Mouse (Mus musculus) heart, postnatal 14 days (tissue): ENCODE data around the gene Arl2bp. TPM values are rescaled to one million over a fixed set of nuclear protein-coding genes. Genes with fewer than 3 reads are reported as not detected.

Experiments used
- DNase-seq, 2 experiments: peaks; one replicate each; pipeline ENCODE4 v3.0.0; 2021 to 2022
- intact Hi-C: fragments of 180-260 bp; cut with DNase I; formaldehyde crosslinking; loops from one replicate; pipeline ENCODE4 v1.15.1; 2025
- total RNA-seq, 2 experiments: library from RNA; stranded (reverse); gene quantifications; 2 replicates each; pipeline ENCODE4 v1.2.3; 2021

The Arl2bp gene
- total RNA-seq, 2 experiments from 2014 or later: 90.8 to 90.9 TPM

DNA sequence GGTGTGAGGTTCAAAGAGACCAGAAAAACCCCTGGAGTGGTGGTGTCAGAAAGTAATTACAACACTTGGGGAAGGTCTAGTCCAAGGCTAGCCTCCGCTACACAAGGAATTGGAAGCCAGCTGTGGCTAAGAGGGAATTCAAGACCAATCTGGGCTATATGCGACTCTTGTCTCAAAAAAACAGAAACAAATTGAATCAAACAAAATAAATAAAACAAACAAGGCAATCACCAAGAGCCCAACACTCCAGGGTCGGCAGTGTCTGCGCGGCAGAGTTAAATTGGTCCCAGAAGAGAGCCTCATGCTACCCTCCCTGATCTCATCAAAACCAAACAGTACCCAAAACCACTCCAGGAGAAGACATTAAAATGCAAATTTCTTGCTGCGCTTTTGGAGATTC is 28.3 kb downstream of the Arl2bp start:
- intact Hi-C loops: no loop called here
- DNase-seq: no peak

GRCm38 (mm10) chr8:94695341-94695993 is 29.1 kb downstream of the Arl2bp start:
- intact Hi-C loops: no loop called here
- DNase-seq: no peak

DNA sequence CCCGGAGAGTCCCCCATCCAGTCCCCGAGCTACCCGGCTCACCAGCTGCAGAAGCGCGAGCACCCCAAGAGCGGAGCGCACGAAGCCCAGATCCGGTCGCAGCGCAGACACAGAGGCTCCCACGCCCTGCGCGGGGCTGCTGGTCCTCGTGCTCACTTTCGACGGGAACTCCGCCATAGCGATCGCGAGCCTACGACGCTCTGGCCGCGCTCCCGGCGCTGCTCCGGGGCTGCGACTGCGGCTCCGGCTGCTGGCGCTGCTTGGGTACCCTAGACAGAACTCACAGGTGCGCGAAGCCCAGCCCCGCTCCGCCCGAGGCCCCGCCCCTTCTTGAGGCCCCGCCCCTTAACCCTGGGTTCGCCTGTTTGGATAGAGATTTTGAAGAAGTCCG is 29.6 kb downstream of the Arl2bp start, which contains the start of gene Pllp:
Pllp (minus strand) TSS at position 285 of the 391 bp plus-strand sequence.
- peak; percentile 31 to 49 for DNase-seq
- intact Hi-C loops: no loop called here

- intact Hi-C loops: no loop called here
- DNase-seq: no peak
These were observed 30.2 kb downstream of the Arl2bp start for GRCm38 (mm10) chr8:94696566-94696965.

- intact Hi-C loops: no loop called here
- no peak for DNase-seq
These were observed 31.6 kb downstream of the Arl2bp start for GRCm38 (mm10) chr8:94697956-94698355.

GRCm38 (mm10) chr8:94699366-94699765 is 33.0 kb downstream of the Arl2bp start:
- no peak for DNase-seq
- intact Hi-C loops: no loop called here

DNA sequence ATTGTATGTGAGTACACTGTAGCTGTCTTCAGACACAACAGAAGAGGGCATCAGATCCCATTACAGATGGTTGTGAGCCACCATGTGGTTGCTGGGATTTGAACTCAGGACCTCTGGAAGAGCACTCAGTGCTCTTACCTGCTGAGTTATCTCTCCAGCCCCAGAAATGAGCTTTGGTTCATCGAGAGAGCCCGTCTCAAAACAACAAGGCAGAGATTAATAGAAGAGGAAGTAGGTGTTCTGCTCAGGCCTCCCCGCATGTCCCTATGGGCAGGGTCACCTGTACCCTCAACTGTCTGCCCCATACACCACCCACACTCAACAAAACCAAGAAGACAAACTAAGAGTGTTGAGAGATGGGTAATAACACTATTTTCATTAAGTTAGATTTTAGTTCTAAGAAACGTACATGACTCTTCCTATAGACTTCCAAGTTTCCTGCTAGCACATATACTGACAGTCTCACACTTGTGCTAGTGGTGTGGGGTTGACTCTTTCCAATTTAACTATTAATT is 34.1 kb downstream of the Arl2bp start:
- DNase-seq: no peak
- intact Hi-C loops: no loop called here

DNA sequence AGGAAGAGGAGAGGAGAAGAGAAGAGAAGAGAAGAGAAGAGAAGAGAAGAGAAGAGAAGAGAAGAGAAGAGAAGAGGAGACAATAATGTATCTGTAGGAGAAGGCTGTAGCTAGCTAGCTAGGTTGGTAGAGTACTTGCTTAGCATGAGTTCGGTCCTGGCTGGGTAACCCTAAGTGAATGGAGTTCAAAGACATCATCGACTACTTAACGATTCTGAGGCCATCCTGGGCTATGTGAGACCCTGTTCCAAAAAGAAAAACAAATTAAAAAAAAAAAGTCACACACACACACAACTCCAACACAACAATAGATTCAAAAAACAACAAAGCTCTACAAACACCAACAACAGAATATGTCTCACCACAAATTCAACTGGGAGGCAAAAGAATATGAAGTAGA is 35.8 kb downstream of the Arl2bp start:
- intact Hi-C loops: loop anchor here (2.0 kb wide), 3 partner anchors 35 to 171 kb away; partner anchors contain the start of gene Arl2bp
- no peak for DNase-seq

DNA sequence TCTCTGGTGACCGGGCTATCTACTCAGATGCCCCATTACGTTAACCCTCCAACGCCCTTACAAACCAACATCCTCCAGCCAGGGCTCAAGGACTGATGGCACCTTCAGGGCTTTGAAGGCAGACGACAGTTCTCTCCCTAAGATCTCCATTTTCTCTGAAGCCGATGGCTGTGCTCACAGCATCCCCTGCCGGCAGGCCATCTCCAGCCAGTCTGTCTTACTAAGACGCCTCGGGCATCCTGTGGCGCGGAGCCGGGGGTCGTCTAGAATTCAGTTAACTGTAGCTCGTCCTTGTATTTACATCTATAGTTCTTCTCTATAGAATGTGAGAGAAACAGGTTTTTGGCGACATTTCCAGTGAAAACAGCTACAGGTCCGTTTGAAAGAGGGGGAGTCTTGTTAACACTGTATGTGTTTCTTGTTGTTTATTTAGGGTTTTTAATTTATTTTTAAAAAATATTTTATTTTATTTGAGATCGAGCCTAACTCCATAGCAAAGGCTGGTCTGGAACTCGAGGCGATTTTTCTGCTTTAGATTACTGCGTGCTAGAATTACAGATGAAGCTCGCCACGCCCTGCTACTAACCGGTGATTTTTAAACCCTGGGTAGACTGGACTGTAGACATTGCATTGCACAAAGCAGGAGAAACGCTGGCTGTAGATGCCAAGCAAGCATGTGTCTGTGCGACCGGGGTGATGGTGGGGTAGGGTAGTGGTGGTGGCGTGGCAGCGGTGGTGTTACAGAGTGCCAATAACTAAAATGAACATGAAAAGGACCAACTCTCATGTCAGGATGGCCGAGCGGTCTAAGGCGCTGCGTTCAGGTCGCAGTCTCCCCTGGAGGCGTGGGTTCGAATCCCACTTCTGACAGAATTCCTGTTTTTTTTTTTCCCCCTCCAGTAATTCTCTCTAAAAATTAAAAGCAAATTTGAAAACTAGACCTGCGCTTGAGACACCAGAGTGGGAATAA is 36.7 kb downstream of the Arl2bp start:
- intact Hi-C loops: loop anchor here (1.0 to 2.0 kb wide), 4 partner anchors 36 to 211 kb away; partner anchors contain the start of gene Arl2bp
- DNase-seq: peak; percentile 80

DNA sequence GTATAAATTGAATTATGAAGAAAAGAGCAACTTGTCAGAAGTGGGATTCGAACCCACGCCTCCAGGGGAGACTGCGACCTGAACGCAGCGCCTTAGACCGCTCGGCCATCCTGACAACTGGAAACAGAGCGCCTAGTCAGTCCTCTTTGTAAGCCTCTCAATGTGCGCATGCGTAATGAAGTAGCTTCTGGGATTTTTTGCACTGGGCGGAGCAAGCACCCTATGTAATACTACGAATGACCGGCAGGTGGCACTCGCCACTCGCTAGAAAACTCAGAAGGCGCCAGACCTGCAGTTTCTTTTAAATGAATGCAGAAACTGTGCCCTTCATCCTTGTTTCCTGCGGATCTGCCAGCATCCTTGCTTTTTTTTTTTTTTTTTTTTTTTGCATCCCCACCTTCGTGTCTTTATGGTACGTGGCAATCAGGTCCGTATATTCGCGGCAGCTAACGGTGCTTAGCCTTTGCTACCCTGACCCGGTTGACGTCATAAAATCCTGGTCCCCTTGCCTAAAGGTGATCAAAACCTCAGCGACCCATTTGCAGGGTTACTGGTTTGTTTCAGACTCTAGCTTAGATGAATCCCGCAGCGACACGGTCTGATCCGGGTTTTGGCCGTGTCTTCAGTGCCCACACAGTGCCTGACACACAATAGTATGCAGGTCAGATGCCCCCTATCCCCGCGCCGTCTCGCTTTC is 37.7 kb downstream of the Arl2bp start:
- DNase-seq: peak; percentile 96 to 99

GRCm38 (mm10) chr8:94704669-94704984 is 38.2 kb downstream of the Arl2bp start:
- intact Hi-C loops: loop anchor here (1.0 to 2.0 kb wide), 2 partner anchors 108 to 204 kb away; no protein-coding TSS in a partner anchor
- DNase-seq: no peak

More for the DNA sequence above, 37.7 kb downstream of the Arl2bp start:
- intact Hi-C loops: loop anchor here (1.0 to 2.0 kb wide), 6 partner anchors 37 to 212 kb away; partner anchors contain the start of gene Arl2bp

DNA sequence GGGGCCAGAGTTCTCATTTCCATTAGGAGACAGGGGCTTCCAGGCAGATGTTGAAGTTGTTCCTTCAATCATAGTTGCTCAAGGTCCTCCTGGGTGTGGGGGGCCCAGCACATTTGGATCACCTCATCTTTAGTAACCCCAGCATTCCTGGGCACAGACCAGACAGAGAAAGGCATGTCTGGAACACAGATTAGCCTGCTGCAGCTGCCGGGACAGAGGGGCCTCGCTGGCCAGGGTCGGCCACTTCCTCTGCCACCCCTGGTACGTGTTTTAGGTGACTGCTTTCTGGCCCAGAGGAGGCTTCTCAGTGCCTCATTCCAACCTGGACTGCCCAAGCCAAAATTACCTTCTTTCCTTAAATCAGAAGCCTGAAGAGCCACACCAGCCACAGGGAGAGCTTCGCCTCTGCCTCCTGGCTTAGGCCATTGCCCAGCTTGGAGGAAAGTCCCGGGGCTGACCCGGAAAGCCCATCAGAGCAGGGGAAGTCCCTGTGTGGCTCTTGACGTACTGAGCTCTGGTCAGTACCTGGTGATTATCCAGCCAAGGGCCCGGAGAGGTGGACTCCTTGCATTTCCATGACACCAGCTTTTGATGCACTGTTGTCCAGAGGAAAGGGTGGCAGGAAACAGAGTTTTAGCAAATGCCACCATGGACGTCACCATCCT is 39.3 kb downstream of the Arl2bp start:
- no peak for DNase-seq
- intact Hi-C loops: loop anchor here (2.0 kb wide), 1 partner anchor 203 kb away; no protein-coding TSS in a partner anchor

DNA sequence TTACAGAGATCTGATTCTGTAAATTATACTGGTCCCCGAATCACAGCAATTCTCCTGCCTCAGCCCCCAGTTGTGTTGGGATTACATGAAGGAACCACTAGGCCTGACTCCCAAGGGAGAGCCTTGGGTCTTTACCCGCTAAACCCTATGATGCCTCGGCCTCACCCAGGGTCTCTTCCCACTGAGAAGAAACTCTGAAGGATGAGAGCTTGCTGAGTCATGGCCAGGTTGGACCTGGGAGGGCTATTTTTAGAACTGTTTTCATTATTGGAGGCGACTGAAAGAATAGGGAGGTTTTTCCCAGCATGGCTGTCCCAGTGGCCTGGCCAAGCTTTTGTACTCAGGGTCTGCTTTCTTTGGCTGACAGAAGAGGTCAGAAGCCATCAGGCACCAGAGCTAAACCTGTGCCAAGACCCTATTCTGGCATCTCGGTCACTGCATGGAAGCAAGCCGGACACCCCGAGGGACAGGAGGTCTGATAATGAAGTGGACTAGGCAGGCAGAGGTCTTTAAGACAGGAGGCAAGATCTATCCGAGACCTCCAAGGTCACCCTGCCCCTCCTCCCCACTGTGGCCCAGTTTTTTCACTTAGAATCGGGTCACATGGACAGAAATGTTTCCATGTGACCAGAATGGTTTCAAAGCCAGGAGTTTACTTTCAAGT is 40.5 kb downstream of the Arl2bp start:
- intact Hi-C loops: no loop called here
- DNase-seq: peak in 1 of 2 experiments; percentile 14

DNA sequence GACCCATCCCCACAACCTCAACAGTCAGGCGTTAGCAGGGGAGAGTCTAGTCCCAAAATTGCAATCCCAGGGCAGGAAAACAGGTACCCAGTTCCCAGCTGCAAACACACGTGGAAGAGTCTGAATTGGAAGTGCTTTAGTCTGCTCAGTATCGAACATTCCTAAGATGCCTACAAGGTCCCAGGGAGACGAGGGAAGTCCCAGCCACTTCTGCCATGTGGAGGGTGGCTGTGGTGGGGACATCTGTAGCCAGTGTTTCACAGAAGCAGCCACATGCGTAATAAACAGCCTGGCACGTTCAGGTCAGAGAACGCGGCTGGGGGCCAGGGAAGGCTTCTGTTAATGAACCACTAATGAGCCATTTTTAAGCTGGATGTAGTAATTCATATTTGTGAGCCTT is 43.9 kb downstream of the Arl2bp start:
- intact Hi-C loops: no loop called here
- no peak for DNase-seq

GRCm38 (mm10) chr8:94711160-94711718 is 44.8 kb downstream of the Arl2bp start:
- intact Hi-C loops: no loop called here
- peak; percentile 58 to 70 for DNase-seq

- intact Hi-C loops: no loop called here
- DNase-seq: no peak
These were observed 48.2 kb downstream of the Arl2bp start for GRCm38 (mm10) chr8:94714556-94714955.

- no peak for DNase-seq
- intact Hi-C loops: no loop called here
These were observed 49.5 kb downstream of the Arl2bp start for GRCm38 (mm10) chr8:94715871-94716270.

GRCm38 (mm10) chr8:94716841-94717240 is 50.4 kb downstream of the Arl2bp start:
- no peak for DNase-seq
- intact Hi-C loops: no loop called here
